Mouse (Mus musculus) neural tube, embryonic 11.5 days (tissue): ENCODE results near the gene Olfr292. TPM values are rescaled to one million over a fixed set of nuclear protein-coding genes. Genes with fewer than 3 reads are reported as not detected.

Source experiments
- ATAC-seq: fragments of 200-750 bp; cut with Nextera tagmentation; 2 replicates; pipeline ENCODE4 v1.8.0; 2017; ENCODE audit warnings: moderate number of reproducible peaks, mild to moderate bottlenecking, moderate TSS enrichment, moderate library complexity; ENCODE audit not compliant: insufficient read depth, low FRiP score, low TSS enrichment
- DNase-seq: peaks from one replicate; pipeline ENCODE4 v3.0.0-alpha.2; 2015; ENCODE audit warnings: low spot score
- H3K27ac ChIP-seq: fragments of 300-500 bp; sonication (generic); 2 replicates; pipeline ENCODE4 v1.5.1; 2014; ENCODE audit warnings: low read depth, mild to moderate bottlenecking, low read length
- H3K27me3 ChIP-seq: fragments of 300-500 bp; sonication (generic); 2 replicates; pipeline ENCODE4 v1.6.1; 2014; ENCODE audit warnings: mild to moderate bottlenecking, low read length, mixed read lengths; ENCODE audit not compliant: control insufficient read depth, insufficient read depth
- H3K36me3 ChIP-seq: fragments of 300-500 bp; sonication (generic); 2 replicates; pipeline ENCODE4 v1.6.1; 2014; ENCODE audit warnings: mild to moderate bottlenecking, low read length, moderate library complexity, mixed read lengths; ENCODE audit not compliant: control insufficient read depth, insufficient read depth
- H3K4me1 ChIP-seq: fragments of 300-500 bp; sonication (generic); 2 replicates; pipeline ENCODE4 v1.6.1; 2014; ENCODE audit warnings: low read length, mixed read lengths; ENCODE audit not compliant: control insufficient read depth, insufficient read depth
- H3K4me2 ChIP-seq: fragments of 300-500 bp; sonication (generic); 2 replicates; pipeline ENCODE4 v1.6.1; 2014; ENCODE audit warnings: low read depth, mild to moderate bottlenecking, moderate library complexity
- H3K4me3 ChIP-seq: fragments of 300-500 bp; sonication (generic); 2 replicates; pipeline ENCODE4 v1.5.1; 2014; ENCODE audit warnings: low read depth, low read length
- H3K9ac ChIP-seq: fragments of 300-500 bp; sonication (generic); 2 replicates; pipeline ENCODE4 v1.6.1; 2014; ENCODE audit warnings: mild to moderate bottlenecking, low read length
- H3K9me3 ChIP-seq: fragments of 300-500 bp; sonication (generic); 2 replicates; pipeline ENCODE4 v1.6.1; 2016; ENCODE audit warnings: low read length; ENCODE audit not compliant: control insufficient read depth
- WGBS: fragments of 180-500 bp; shearing (Covaris S2); extraction: QIAGEN DNeasy Blood & Tissue Kit; methylation state at CpG from one replicate; pipeline ENCODE4 v1.1.7; 2014; 5-methylcytosine and 5-hydroxymethylcytosine counted together
- polyA plus RNA-seq: library from polyadenylated mRNA; unstranded; fragments of >200 nt; fragmentation: Nextera tagmentation; extraction: Ambion mirVana; gene quantifications from 2 replicates; pipeline ENCODE4 v1.2.1, GENCODE M21; 2014

Olfr292 gene
- polyA plus RNA-seq: not detected in 2 replicates

DNA sequence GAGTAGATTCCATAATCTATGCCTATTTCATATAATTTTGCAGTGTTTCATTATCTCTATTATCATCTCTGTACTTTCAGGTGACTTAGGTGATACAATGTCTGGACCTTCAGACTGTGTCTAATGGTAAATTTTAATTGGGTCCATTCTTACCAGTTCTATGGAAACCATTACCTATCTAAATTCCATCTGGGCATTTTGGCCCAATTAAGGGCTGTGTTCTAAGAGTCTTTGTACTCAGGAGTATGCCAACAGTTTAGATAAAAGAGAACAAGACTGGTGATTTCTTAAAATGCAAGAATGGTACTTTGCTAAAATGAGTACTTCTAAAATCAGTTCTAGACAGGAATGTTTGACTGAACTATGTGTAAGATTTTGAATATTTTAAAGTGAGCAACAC, at the start of gene Olfr292:
Olfr292 (plus strand) TSS at position 301 of the 400 bp plus-strand sequence.
- Histone ChIP-seq H3K4me3 (no peak within 1 kb of the TSS), H3K4me1 (no peaks in the 10 kb centered on the region), H3K9me3 (no peaks in the 10 kb centered on the region), H3K36me3 (no peaks in the 10 kb centered on the region), H3K9ac (no peak within 1 kb of the TSS), H3K27ac (no peak within 1 kb of the TSS), H3K27me3 (no peaks in the 10 kb centered on the region), H3K4me2 (no peak within 1 kb of the TSS)
- no peak for DNase-seq
- ATAC-seq: no peak

DNA sequence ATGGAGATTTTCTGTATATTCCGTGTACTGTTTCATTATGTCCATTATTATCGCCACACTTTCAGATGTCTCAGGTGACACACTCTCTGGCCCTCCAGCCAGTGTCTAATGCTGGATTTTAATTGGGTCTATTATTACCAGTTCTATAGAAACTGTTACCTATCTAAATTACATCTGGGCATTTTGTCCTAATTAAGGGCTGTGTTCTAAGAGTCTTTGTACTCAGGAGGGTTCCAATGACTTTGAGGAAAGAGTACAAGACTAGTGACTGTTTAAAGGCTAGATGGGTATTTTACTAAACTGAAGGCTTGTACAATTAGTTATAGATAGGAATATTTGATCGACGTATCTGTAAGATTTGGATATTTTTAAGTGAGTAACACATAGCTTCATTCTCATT, 39.4 kb upstream of the Olfr292 start, which contains the start of gene Olfr293:
Olfr293 (plus strand) TSS at position 301 of the 400 bp plus-strand sequence.
- no peaks in the 10 kb centered on the region for H3K27me3 ChIP-seq
- H3K36me3 ChIP-seq: no peaks in the 10 kb centered on the region
- ATAC-seq (no peak), DNase-seq (no peak)
- H3K9ac ChIP-seq: no peak within 1 kb of the TSS
- H3K4me2 ChIP-seq: no peak within 1 kb of the TSS
- WGBS: 93% methylated on average over 4 of the region's 4 CpGs
- no peaks in the 10 kb centered on the region for H3K9me3 ChIP-seq
- no peak within 1 kb of the TSS for H3K27ac ChIP-seq
- no peak within 1 kb of the TSS for H3K4me3 ChIP-seq
- no peaks in the 10 kb centered on the region for H3K4me1 ChIP-seq

GRCm38 (mm10) chr7:86725013-86725412, 36.9 kb downstream of the Olfr292 start:
- ATAC-seq: no peak
- no peak for DNase-seq

More at GRCm38 (mm10) chr7:86725013-86725412, 36.9 kb downstream of the Olfr292 start:
- H3K4me3 ChIP-seq: no peak overlapping the region
- H3K27me3 ChIP-seq: no peaks in the 10 kb centered on the region
- H3K27ac ChIP-seq: no peak overlapping the region
- H3K36me3 ChIP-seq: no peaks in the 10 kb centered on the region
- no peaks in the 10 kb centered on the region for H3K9me3 ChIP-seq
- no peak overlapping the region for H3K9ac ChIP-seq
- no peaks in the 10 kb centered on the region for H3K4me1 ChIP-seq
- H3K4me2 ChIP-seq: no peak overlapping the region

Other genes with a start within 250 kb of the Olfr292 start
- gene Olfr299, start 228.4 kb upstream of the Olfr292 start, polyA plus RNA-seq: not detected in 2 replicates
- gene Olfr298, start 195.8 kb upstream of the Olfr292 start, polyA plus RNA-seq: not detected in 2 replicates
- not detected in 2 replicates for gene Olfr297, start 168.4 kb upstream of the Olfr292 start, polyA plus RNA-seq
- not detected in 2 replicates for gene Olfr295, start 104.5 kb upstream of the Olfr292 start, polyA plus RNA-seq
- gene Olfr294, start 71.7 kb upstream of the Olfr292 start, polyA plus RNA-seq: not detected in 2 replicates
- not detected in 2 replicates for gene Olfr293, start 39.3 kb upstream of the Olfr292 start, polyA plus RNA-seq
- 0.22 and 0.61 TPM in 2 replicates for gene Folh1, start 87.6 kb downstream of the Olfr292 start, polyA plus RNA-seq
- gene Vmn2r77, start 106.7 kb downstream of the Olfr292 start, polyA plus RNA-seq: not detected in 2 replicates
- gene Vmn2r78, start 226.8 kb downstream of the Olfr292 start, polyA plus RNA-seq: not detected in 2 replicates